Mouse (Mus musculus): Measurements from ENCODE around the gene Lpin2. TPM values are rescaled to one million over a fixed set of nuclear protein-coding genes. Genes with fewer than 3 reads are reported as not detected.

The Lpin2 gene
- polyA plus RNA-seq, 1 experiment from 2014 or later, result 32.1 TPM

DNA sequence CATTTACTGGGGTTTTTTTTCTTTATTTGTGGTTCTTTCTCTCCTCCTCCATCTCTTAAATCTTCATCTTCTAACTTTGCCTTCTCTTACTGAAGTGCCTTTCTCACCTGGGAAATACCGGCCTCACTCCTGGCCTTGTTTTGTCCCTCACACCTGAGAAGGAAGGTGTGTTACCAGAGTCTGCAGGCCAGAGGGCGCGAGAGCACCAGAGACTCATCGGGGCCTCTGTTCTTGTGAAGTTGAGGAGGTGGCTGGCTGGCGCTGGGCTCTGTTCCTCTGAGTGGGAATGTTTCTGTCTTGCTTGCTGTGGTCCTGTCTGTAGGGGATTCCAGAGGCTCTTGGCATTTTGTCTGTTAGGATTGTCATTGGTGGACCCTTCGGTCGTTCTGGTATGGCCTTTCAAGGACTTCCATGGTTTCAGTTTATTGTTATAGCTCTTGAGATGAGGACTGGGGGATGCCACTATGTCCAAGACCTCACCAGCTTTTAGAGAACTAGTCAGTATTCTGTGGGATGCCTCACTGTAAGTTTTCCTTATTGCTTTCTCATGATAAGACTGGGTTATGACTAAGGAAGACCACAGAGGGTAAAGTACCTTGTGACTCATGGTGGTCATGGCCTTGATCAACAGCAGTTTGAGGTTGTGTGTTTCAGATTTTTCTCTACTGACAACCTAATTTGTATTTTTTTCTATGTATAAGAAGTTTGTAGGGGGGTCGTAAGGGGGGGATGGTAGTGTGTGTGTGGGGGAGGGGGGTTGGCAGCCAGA, 9.5 kb downstream of the Lpin2 start:
- Histone ChIP-seq H3K27ac (replicated peaks; ENCODE audit: low read depth, low read length) (no peak overlapping the region), H3K9ac (ENCODE audit: low read depth, low read length) (no peak overlapping the region), H3K4me3 (ENCODE audit: low read depth, low read length) (no peak overlapping the region), H3K36me3 (ENCODE audit: control insufficient read depth, insufficient read depth, low read length) (no peaks in the 10 kb centered on the region), H3K4me2 (ENCODE audit: low read depth, low read length) (no peak overlapping the region), H3K4me1 (ENCODE audit: control insufficient read depth, insufficient read depth, low read length) (peaks cover 6% of the 10 kb centered on the region; the same call in 1 of the 2 replicates), H3K9me3 (ENCODE audit: control insufficient read depth, low read length) (peaks cover 14% of the 10 kb centered on the region; the same call in 1 of the 2 replicates), H3K27me3 (replicated peaks; ENCODE audit: control insufficient read depth, insufficient read depth, low read length) (no peaks in the 10 kb centered on the region)
- 78% methylated on average over 8 of the region's 8 CpGs for WGBS
- DNase-seq (ENCODE audit: low spot score) (no peak), ATAC-seq (ENCODE audit: low read depth) (no peak)

DNA sequence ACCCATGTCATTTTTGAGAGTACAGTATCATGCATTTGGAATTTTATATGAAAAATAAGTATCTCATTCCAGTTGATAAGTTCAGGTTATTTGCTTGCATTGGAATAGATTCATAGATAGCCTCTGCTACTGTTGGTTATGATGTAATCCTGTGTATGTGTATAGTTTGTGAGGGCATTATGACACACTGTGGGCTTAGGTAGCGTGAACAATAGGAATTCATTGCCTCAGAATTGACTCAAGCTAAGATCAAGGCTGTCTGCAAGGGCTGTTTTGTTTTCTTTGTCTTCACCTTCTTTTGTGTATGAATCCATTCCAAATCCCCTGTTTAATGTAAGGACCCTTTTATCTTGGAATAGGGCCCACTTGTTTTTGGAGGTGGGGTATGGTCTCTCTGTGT, 10.7 kb downstream of the Lpin2 start:
- DNase-seq (ENCODE audit: low spot score), result no peak
- Histone ChIP-seq H3K4me3 (ENCODE audit: low read depth, low read length) (no peak overlapping the region), H3K27ac (replicated peaks; ENCODE audit: low read depth, low read length) (no peak overlapping the region), H3K4me1 (ENCODE audit: control insufficient read depth, insufficient read depth, low read length) (0 out of 2 replicates have a peak, but pooled peaks cover 2% of the 10 kb centered on the region), H3K36me3 (ENCODE audit: control insufficient read depth, insufficient read depth, low read length) (no peaks in the 10 kb centered on the region), H3K4me2 (ENCODE audit: low read depth, low read length) (no peak overlapping the region), H3K27me3 (replicated peaks; ENCODE audit: control insufficient read depth, insufficient read depth, low read length) (no peaks in the 10 kb centered on the region), H3K9me3 (ENCODE audit: control insufficient read depth, low read length) (peaks cover 14% of the 10 kb centered on the region; the same call in 1 of the 2 replicates), H3K9ac (ENCODE audit: low read depth, low read length) (no peak overlapping the region)
- 79% methylated on average over 1 of the region's 1 CpGs for WGBS
- no peak for ATAC-seq (ENCODE audit: low read depth)

DNA sequence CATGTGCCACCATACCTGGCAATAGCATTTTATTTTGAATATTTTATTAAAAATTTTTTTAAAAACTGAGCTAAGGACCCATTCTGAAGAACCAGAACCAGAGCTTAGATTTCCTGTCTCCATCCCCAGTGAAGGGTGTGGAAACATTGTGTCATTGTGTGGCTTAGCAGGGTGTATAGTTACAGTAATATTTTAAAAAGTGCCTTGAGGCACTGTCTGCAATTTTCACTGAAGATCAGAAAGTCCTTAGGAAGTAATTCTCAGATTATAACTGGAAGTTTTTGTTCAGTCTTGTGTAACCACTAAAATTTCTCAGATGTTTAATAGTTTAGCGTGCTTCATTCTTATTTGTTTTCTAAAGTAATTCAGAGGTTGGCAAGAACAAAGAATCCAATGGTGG, 11.1 kb downstream of the Lpin2 start:
- no peak for ATAC-seq (ENCODE audit: low read depth)

DNA sequence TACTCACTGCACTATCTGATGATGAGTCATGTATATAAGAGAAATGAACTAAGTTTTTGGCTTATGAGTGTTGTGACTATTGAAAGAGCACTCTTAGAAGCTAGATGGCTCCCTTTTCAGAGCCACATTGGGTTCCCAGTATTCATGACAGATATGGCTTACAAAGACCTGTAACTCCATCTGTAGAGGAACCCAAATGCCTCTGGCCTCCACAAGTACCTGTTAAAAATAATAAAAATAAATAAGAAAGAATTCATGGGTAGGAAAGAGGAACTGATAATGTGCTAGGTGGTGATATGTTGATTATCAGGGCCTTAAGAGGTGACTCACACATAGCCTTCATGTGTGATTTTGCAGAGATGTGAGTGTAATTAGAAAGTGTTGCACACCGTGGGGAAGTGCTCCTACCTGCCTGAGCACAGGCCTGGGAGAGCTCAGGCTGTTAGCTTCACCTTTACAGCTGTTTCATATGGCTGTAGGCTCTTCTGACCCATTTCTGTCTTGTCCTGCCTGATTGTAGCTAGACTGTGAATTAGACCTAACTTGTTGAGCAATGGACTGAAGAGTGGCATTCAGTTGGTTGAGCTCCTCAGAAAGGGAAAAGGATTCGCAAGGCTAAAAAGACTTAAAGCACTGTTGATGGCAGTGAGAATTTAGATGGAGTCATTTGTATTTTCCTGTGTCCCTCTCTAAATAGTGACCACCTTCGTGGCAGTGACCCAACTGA, 12.7 kb downstream of the Lpin2 start:
- Histone ChIP-seq H3K4me1 (ENCODE audit: control insufficient read depth, insufficient read depth, low read length) (0 out of 2 replicates have a peak, but pooled peaks cover 2% of the 10 kb centered on the region), H3K36me3 (ENCODE audit: control insufficient read depth, insufficient read depth, low read length) (no peaks in the 10 kb centered on the region), H3K9ac (ENCODE audit: low read depth, low read length) (no peak overlapping the region), H3K4me3 (ENCODE audit: low read depth, low read length) (no peak overlapping the region), H3K4me2 (ENCODE audit: low read depth, low read length) (no peak overlapping the region), H3K27me3 (replicated peaks; ENCODE audit: control insufficient read depth, insufficient read depth, low read length) (no peaks in the 10 kb centered on the region), H3K9me3 (ENCODE audit: control insufficient read depth, low read length) (peaks cover 14% of the 10 kb centered on the region; the same call in 1 of the 2 replicates), H3K27ac (replicated peaks; ENCODE audit: low read depth, low read length) (no peak overlapping the region)
- DNase-seq (ENCODE audit: low spot score) (no peak), ATAC-seq (ENCODE audit: low read depth) (no peak)
- 88% methylated on average over 3 of the region's 3 CpGs for WGBS

More for the DNA sequence above, 11.1 kb downstream of the Lpin2 start:
- DNase-seq (ENCODE audit: low spot score), result peak; percentile 53
- 40% methylated on average over 1 of the region's 1 CpGs for WGBS
- Histone ChIP-seq H3K4me2 (ENCODE audit: low read depth, low read length) (no peak overlapping the region), H3K27ac (replicated peaks; ENCODE audit: low read depth, low read length) (0 out of 2 replicates have a peak overlapping the region, but pooled peaks have one; percentile 29), H3K4me3 (ENCODE audit: low read depth, low read length) (no peak overlapping the region), H3K27me3 (replicated peaks; ENCODE audit: control insufficient read depth, insufficient read depth, low read length) (no peaks in the 10 kb centered on the region), H3K9ac (ENCODE audit: low read depth, low read length) (no peak overlapping the region), H3K9me3 (ENCODE audit: control insufficient read depth, low read length) (peaks cover 14% of the 10 kb centered on the region; the same call in 1 of the 2 replicates), H3K36me3 (ENCODE audit: control insufficient read depth, insufficient read depth, low read length) (no peaks in the 10 kb centered on the region), H3K4me1 (ENCODE audit: control insufficient read depth, insufficient read depth, low read length) (0 out of 2 replicates have a peak, but pooled peaks cover 2% of the 10 kb centered on the region)

DNA sequence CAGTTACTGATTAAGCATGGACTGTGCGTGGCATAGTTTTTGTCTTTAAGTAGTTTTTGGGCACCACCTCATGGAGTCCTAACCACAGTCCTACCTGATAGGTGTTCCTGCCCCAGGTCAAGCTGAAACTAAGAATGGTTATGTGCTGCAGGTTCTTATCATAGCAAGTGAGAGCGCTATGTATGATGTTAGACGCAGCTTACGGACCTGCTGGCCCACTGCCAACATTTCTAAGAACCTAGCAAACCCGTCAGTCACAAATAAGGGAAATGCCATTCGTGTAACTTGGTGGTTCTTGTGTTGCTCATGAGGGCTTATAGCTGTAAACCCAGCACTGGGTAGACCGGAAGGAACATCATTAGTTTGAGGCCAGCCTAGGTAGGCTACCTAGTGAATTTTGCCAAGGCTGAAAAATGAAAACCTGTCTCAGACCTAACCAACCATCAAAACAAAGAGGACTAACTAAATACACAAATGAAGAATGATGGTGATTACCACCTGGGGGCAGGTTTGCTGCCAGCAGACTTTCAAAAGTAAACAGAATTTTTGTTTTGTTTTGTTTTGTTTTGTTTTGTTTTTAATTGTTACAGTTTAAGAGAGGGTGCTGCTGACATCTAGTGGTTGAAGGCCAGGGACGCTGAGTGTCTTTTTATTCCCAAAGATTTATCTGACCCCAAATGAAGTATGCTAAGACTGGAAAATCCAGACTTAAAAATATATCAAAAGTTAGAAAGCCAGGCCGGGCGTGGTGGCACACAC, 13.5 kb downstream of the Lpin2 start:
- H3K9me3 ChIP-seq (ENCODE audit: control insufficient read depth, low read length), result peaks cover 14% of the 10 kb centered on the region; the same call in 1 of the 2 replicates
- H3K4me1 ChIP-seq (ENCODE audit: control insufficient read depth, insufficient read depth, low read length), result 0 out of 2 replicates have a peak, but pooled peaks cover 2% of the 10 kb centered on the region
- WGBS, result 41% methylated on average over 10 of the region's 10 CpGs
- no peaks in the 10 kb centered on the region for H3K36me3 ChIP-seq (ENCODE audit: control insufficient read depth, insufficient read depth, low read length)
- ATAC-seq (ENCODE audit: low read depth) (no peak), DNase-seq (ENCODE audit: low spot score) (peak; percentile 76)
- peak overlapping the region; percentile 35; the same call in 1 of the 2 replicates for H3K4me2 ChIP-seq (ENCODE audit: low read depth, low read length)
- H3K4me3 ChIP-seq (ENCODE audit: low read depth, low read length), result no peak overlapping the region
- H3K9ac ChIP-seq (ENCODE audit: low read depth, low read length), result no peak overlapping the region
- H3K27ac ChIP-seq (replicated peaks; ENCODE audit: low read depth, low read length), result no peak overlapping the region
- no peaks in the 10 kb centered on the region for H3K27me3 ChIP-seq (replicated peaks; ENCODE audit: control insufficient read depth, insufficient read depth, low read length)

DNA sequence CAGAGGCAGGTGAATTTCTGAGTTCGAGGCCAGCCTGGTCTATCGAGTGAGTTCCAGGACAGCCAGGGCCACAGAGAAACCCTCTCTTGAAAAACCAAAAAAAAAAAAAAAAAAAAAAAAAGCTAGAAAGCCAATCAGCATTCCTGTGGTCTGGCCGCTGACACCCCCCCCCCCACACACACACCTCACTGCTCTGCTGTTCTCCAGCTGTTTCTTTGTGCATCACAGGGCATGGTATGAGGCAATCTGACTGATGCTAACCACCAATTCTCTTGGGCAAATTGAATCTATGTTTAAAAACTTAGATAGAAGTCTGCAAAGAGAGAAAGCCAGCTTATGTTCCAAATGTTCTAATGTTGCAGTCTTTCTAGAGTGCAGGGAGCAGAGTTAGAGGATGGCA, 14.1 kb downstream of the Lpin2 start:
- Histone ChIP-seq H3K36me3 (ENCODE audit: control insufficient read depth, insufficient read depth, low read length) (no peaks in the 10 kb centered on the region), H3K27ac (replicated peaks; ENCODE audit: low read depth, low read length) (no peak overlapping the region; the same call in 1 of the 2 replicates), H3K27me3 (replicated peaks; ENCODE audit: control insufficient read depth, insufficient read depth, low read length) (no peaks in the 10 kb centered on the region), H3K9me3 (ENCODE audit: control insufficient read depth, low read length) (peaks cover 13% of the 10 kb centered on the region; the same call in 1 of the 2 replicates), H3K9ac (ENCODE audit: low read depth, low read length) (no peak overlapping the region), H3K4me3 (ENCODE audit: low read depth, low read length) (no peak overlapping the region), H3K4me1 (ENCODE audit: control insufficient read depth, insufficient read depth, low read length) (0 out of 2 replicates have a peak, but pooled peaks cover 2% of the 10 kb centered on the region), H3K4me2 (ENCODE audit: low read depth, low read length) (no peak overlapping the region)
- ATAC-seq (ENCODE audit: low read depth) (no peak), DNase-seq (ENCODE audit: low spot score) (no peak)
- WGBS, result 52% methylated on average over 3 of the region's 3 CpGs

DNA sequence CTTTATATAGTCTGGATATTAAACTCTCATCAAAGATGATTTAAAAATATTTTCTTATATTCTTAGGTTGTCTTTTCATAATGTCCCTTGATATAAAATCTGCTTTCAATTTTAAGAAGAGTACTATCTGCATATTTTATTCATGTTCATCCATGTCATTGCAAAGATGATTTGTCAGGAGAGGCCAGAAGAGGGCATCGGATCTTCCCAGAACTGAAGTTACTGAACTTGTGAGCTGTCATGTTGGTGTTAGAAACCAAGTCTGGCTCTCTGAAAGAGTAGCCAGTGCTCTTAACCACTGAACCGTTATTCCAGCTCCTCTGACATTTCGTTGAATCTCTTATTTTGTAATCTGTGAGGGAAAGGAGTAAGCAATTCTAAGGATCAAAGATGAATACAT, 17.0 kb downstream of the Lpin2 start:
- Histone ChIP-seq H3K9ac (ENCODE audit: low read depth, low read length) (no peak overlapping the region), H3K27me3 (replicated peaks; ENCODE audit: control insufficient read depth, insufficient read depth, low read length) (no peaks in the 10 kb centered on the region), H3K36me3 (ENCODE audit: control insufficient read depth, insufficient read depth, low read length) (no peaks in the 10 kb centered on the region), H3K27ac (replicated peaks; ENCODE audit: low read depth, low read length) (no peak overlapping the region), H3K4me3 (ENCODE audit: low read depth, low read length) (no peak overlapping the region), H3K4me1 (ENCODE audit: control insufficient read depth, insufficient read depth, low read length) (0 out of 2 replicates have a peak, but pooled peaks cover 2% of the 10 kb centered on the region), H3K4me2 (ENCODE audit: low read depth, low read length) (no peak overlapping the region), H3K9me3 (ENCODE audit: control insufficient read depth, low read length) (no peaks in the 10 kb centered on the region)
- WGBS, result 83% methylated on average over 3 of the region's 3 CpGs
- DNase-seq (ENCODE audit: low spot score), result no peak
- no peak for ATAC-seq (ENCODE audit: low read depth)

DNA sequence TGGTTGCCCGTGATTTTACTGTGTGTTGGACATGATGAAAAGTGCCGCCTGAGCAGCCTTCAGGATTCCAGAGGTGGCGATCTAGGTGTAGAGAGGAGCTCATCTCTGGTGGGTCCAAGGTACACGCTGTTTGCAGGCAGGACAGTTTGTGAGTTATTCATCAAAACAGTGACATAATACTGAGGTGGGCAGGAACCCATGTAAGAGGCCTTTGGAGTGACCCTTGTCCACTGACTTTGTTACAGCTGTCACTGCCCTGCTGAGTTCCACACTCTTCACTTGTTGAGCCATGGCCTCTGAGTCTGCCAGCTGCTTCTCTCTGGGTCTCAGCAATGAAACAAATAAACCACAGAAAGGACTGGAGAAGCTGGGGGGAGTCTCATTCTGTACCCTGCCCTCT, 19.8 kb downstream of the Lpin2 start:
- Histone ChIP-seq H3K4me1 (ENCODE audit: control insufficient read depth, insufficient read depth, low read length) (no peaks in the 10 kb centered on the region), H3K9ac (ENCODE audit: low read depth, low read length) (no peak overlapping the region), H3K36me3 (ENCODE audit: control insufficient read depth, insufficient read depth, low read length) (no peaks in the 10 kb centered on the region), H3K27me3 (replicated peaks; ENCODE audit: control insufficient read depth, insufficient read depth, low read length) (no peaks in the 10 kb centered on the region), H3K27ac (replicated peaks; ENCODE audit: low read depth, low read length) (no peak overlapping the region), H3K9me3 (ENCODE audit: control insufficient read depth, low read length) (no peaks in the 10 kb centered on the region), H3K4me3 (ENCODE audit: low read depth, low read length) (no peak overlapping the region), H3K4me2 (ENCODE audit: low read depth, low read length) (no peak overlapping the region)
- WGBS, result 76% methylated on average over 4 of the region's 4 CpGs
- peak; percentile 44; the same call in 1 of the 2 replicates for ATAC-seq (ENCODE audit: low read depth)
- DNase-seq (ENCODE audit: low spot score), result no peak
